ENCODE assay signal across 12 mouse cellular contexts in the genomic region with DNA sequence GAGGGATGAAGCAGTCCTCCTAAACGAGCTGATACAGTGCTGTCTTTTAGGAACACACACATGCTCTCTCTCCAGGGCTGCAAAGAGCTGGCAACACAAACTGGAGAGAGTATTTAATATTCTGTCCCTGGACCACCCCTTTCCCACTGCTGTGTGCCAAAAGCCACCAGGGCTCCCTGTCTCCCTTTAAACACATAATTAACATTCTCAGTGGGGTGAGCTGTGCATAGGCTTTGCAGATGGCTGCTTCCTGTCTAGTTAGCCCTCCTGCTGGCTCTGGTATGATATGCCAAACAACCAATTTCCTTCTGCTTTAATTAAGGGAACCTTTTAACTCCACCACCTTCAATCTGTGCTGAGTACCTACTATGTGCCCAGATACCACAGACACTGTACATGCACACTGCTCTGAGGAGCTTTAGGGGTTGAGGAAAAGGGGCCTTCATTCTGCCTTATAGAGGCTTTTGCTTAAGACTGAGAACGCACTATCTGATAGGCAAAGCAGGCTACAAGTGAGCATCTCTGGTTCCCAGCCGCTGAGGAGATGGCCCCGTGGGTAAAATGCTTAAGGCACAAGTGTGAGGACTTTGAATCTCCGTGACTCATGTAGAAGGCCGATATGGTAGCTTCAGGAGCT.
DNase-seq lines count a peak whose midpoint lies in the region; ATAC-seq lines count a peak whose summit lies in the region.
"Had no signal": no experiment of that assay in that cellular context is flagged by ENCODE, and none has a peak within 500 bp of the region (broad histone marks: within the 10 kb centered on the region; RNA-seq: fewer than 3 reads in every experiment).

No protein-coding gene starts in this region.

- 68% methylated on average over 6 of the region's 6 CpGs for WGBS in lung, embryonic 16.5 days
- 72% methylated on average over 6 of the region's 6 CpGs for WGBS in hindbrain, embryonic 12.5 days

- H3K4me2 ChIP-seq in lung, embryonic 16.5 days (ENCODE audit: low read depth, low read length) = no peak overlapping the region
- no peak overlapping the region for H3K4me2 ChIP-seq in hindbrain, embryonic 12.5 days (replicated peaks)
- H3K4me2 ChIP-seq: heart, embryonic 12.5 days; stomach, embryonic 15.5 days had no signal

- H3K27ac ChIP-seq in lung, embryonic 16.5 days (ENCODE audit: low read length) = peak overlapping the region; percentile 16; the same call in 1 of the 2 replicates
- no peak overlapping the region for H3K27ac ChIP-seq in hindbrain, embryonic 12.5 days
- H3K27ac ChIP-seq: macrophage; stomach, embryonic 15.5 days had no signal

- ATAC-seq in lung, embryonic 16.5 days (ENCODE audit: low read depth) = peak; percentile 90
- 0 out of 2 replicates have a peak, but pooled peaks have one; percentile 22 for ATAC-seq in hindbrain, embryonic 12.5 days (ENCODE audit: low FRiP score)
- ATAC-seq in granulocyte monocyte progenitor cell, adult 5-6 weeks (replicated peaks; ENCODE audit: poor library complexity, severe bottlenecking) = no peak

- no peak overlapping the region for H3K9ac ChIP-seq in lung, embryonic 16.5 days (ENCODE audit: low read length)
- H3K9ac ChIP-seq in hindbrain, embryonic 12.5 days = no peak overlapping the region
- H3K9ac ChIP-seq: heart, embryonic 12.5 days; stomach, embryonic 15.5 days had no signal

- no peaks in the 10 kb centered on the region for H3K36me3 ChIP-seq in lung, embryonic 16.5 days (ENCODE audit: control insufficient read depth, insufficient read depth, low read length)
- H3K36me3 ChIP-seq in hindbrain, embryonic 12.5 days = no peaks in the 10 kb centered on the region
- H3K36me3 ChIP-seq: heart, embryonic 12.5 days; stomach, embryonic 15.5 days had no signal

- DNase-seq in cerebellum, adult 11-12 months = peak; percentile 11
- DNase-seq in cerebellum, adult 11 months = no peak
- no peak for DNase-seq in lung, postnatal 25 days (ENCODE audit: low spot score)
- DNase-seq in lung, postnatal 4 days = peak; percentile 11 to 62
- no peak for DNase-seq in right cerebral cortex, adult 18-20 months
- DNase-seq: kidney, adult 8-10 months had no signal

- no peak overlapping the region for H3K4me3 ChIP-seq in lung, embryonic 16.5 days (ENCODE audit: low read length)
- H3K4me3 ChIP-seq in hindbrain, embryonic 12.5 days = no peak overlapping the region
- H3K4me3 ChIP-seq: heart, embryonic 12.5 days; stomach, embryonic 15.5 days had no signal

- no peaks in the 10 kb centered on the region for H3K27me3 ChIP-seq in lung, embryonic 16.5 days (ENCODE audit: control insufficient read depth, insufficient read depth, low read depth, low read length)
- H3K27me3 ChIP-seq in hindbrain, embryonic 12.5 days = no peaks in the 10 kb centered on the region
- H3K27me3 ChIP-seq: heart, embryonic 12.5 days; stomach, embryonic 15.5 days had no signal

- H3K9me3 ChIP-seq in lung, embryonic 16.5 days (ENCODE audit: control insufficient read depth, low read length) = no peaks in the 10 kb centered on the region
- H3K9me3 ChIP-seq in hindbrain, embryonic 12.5 days (replicated peaks) = no peaks in the 10 kb centered on the region
- H3K9me3 ChIP-seq: heart, embryonic 12.5 days; stomach, embryonic 15.5 days had no signal

- H3K4me1 ChIP-seq in lung, embryonic 16.5 days (replicated peaks; ENCODE audit: control insufficient read depth, insufficient read depth, low read length) = no peaks in the 10 kb centered on the region
- H3K4me1 ChIP-seq in hindbrain, embryonic 12.5 days = peaks cover 4% of the 10 kb centered on the region; the same call in 1 of the 2 replicates
- H3K4me1 ChIP-seq: heart, embryonic 12.5 days; stomach, embryonic 15.5 days had no signal

Comparison
In these comparisons a context has a peak if more than half of its experiments do, and no peak if none do; other contexts are left out.
1. DNase-seq: peak in cerebellum, adult 11-12 months (single experiment) and lung, postnatal 4 days (2 of 2); none in cerebellum, adult 11 months (single experiment), lung, postnatal 25 days (single experiment) and right cerebral cortex, adult 18-20 months (single experiment).